ENCODE assay signal across 1 mouse cellular context in genomic region chr11:100811132-100811531, GRCm38 (mm10).
TF ChIP-seq lines count a peak whose summit lies in the region.

No protein-coding gene starts in this region.

TF ChIP-seq in MEL, 35 proteins besides CTCF, POLR2A, EP300 and RAD21:
- TF ChIP-seq KAT2A (conservative IDR thresholded peaks at IDR 0.05; ENCODE audit: low read depth, low read length) = no peak
- TF ChIP-seq MAZ (IDR thresholded peaks at IDR 0.05; ENCODE audit: low read depth, low read length) = no peak
- peak; percentile 31 for TF ChIP-seq SMC3 (IDR thresholded peaks at IDR 0.05; ENCODE audit: low read depth, low read length)
- TF ChIP-seq MEF2A (IDR thresholded peaks at IDR 0.05; ENCODE audit: extremely low read depth, insufficient replicate concordance, low read depth, low read length, poor library complexity, severe bottlenecking) = no peak
- no peak for TF ChIP-seq MYB (IDR thresholded peaks at IDR 0.05; ENCODE audit: low read depth, low read length)
- no peak for TF ChIP-seq TBP (IDR thresholded peaks at IDR 0.05; ENCODE audit: low read depth, low read length)
